Mouse (Mus musculus) brain, embryonic 14.5 days (tissue): ENCODE measurements around the gene Ano6.

Experiments
- CTCF ChIP-seq: fragments of 200-500 bp; IDR thresholded peaks from 2 replicates; pipeline ENCODE4 v1.5.1; 2012; ENCODE audit warnings: inconsistent platforms, mild to moderate bottlenecking, moderate library complexity, borderline replicate concordance; ENCODE audit not compliant: insufficient read depth, insufficient read length; ENCODE audit errors: extremely low read depth
- POLR2A ChIP-seq: fragments of 200-500 bp; IDR thresholded peaks from 2 replicates; pipeline ENCODE4 v1.6.1; 2012; ENCODE audit warnings: mild to moderate bottlenecking, inconsistent platforms, borderline replicate concordance; ENCODE audit not compliant: poor library complexity, insufficient read depth, insufficient read length, severe bottlenecking; ENCODE audit errors: extremely low read depth

DNA sequence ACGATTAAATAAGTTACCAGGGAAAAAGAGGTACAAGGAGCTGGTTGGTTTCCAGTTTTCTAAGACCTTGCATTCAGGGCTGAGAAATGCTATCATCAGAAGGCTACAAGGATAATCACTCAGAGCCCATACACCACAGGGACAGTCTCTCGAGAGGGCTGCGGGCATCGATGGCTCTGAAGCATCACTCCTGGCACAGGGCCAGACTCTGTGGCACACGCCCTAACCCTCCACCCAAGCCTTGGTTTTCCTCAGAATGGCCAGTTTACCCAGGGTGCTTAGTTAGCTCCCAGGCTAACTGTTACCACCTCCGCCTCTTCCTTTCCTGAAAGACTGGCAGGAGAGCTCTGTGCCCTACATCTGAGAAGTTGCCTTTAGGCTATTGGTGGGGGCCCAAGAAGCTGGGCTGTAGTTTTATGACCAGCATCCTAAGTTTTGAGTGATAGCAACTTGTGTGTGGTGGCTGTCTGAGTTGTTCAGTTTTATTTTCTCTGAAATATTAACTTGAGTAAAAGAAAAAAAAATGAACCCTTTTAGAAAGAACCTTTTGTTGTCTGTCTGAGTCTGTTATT is 57.9 kb downstream of the Ano6 start:
- TF ChIP-seq CTCF (no peak), POLR2A (no peak)
